Mouse (Mus musculus): ENCODE results near the gene Klhdc1.

DNA sequence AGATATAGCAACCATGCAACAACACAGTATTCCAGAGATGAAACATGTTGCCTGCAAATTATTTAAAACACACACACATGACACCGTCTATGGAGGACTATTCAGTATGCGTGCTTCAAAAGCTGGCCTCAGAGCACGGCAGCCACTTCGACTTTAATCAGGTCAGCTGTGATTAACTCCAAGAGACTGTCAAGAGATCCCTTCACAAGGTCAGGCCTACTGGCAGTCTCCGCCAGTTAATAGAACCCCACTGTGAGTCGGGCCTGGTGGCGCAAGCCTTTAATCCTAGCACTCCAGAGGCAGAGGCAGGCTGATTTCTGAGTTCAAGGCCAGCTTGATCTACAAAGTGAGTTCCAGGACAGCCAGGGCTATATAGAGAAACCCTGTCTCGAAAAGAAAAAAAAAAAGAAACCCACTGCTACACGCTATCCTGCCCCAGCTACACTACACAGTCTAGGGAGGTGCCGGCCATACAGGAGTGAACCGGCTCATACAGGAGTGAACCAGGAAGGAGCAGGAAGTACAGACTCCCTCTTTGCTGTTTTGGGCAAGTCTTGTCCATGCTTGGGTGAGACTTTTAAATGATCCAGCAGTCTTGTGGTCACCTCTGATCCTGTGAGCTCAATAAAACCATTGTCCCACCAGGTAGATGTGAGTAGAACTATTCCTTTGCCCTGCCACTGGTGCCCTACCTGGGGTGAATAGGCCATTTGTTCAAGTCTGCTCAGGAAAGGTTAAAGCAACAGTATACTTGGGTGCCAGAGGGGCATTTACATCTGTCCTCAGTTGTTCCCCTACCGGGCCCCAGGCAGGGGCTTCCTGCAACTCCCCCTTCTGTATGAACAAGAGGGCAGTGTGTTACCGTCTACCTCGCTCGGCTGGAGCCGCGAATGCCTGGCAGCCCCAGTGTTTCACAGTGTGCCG is 30.7 kb upstream of the Klhdc1 start:
- TF ChIP-seq POLR2A (IDR thresholded peaks at IDR 0.05; ENCODE audit: borderline replicate concordance, extremely low read depth, insufficient read depth, insufficient read length, poor library complexity, severe bottlenecking): no peak
- TF ChIP-seq CTCF (IDR thresholded peaks at IDR 0.05; ENCODE audit: borderline replicate concordance, extremely low read depth, insufficient read depth, insufficient read length): no peak
